Mouse (Mus musculus) neural tube, embryonic 10.5 days (tissue): ENCODE measurements around the gene 1110065P20Rik.

Experiments used
- DNase-seq: peaks from one replicate; pipeline ENCODE4 v3.0.0-alpha.2; 2017; ENCODE audit warnings: low spot score; ENCODE audit errors: extremely low spot score

1110065P20Rik gene

GRCm38 (mm10) chr4:124850933-124851658 is at the start of gene 1110065P20Rik:
Gene 1110065P20Rik (minus strand): TSS chr4:124851196.
- peak; percentile 56 for DNase-seq

DNA sequence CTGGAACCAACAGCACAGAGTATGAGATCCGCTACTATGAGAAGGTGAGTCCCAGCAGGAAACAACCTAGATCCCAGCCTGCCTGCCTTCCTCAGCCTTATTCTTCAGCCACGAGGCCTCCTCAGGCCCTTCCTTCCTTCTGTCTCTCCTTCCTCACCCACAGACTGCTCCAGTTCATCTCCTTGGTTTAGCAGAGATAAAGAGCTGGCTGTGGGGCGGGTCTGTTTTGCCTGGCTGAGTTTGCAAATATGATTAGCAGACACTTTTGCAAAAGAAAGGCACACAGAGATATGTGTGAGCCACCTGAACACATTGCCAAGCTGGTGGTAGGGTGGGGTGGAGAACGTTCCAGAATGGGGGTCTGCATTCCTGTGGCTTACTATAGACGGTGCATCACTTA is 48.9 kb upstream of the 1110065P20Rik start:
- DNase-seq: no peak

- no peak for DNase-seq
These were observed 47.4 kb upstream of the 1110065P20Rik start for GRCm38 (mm10) chr4:124898428-124898827.

DNA sequence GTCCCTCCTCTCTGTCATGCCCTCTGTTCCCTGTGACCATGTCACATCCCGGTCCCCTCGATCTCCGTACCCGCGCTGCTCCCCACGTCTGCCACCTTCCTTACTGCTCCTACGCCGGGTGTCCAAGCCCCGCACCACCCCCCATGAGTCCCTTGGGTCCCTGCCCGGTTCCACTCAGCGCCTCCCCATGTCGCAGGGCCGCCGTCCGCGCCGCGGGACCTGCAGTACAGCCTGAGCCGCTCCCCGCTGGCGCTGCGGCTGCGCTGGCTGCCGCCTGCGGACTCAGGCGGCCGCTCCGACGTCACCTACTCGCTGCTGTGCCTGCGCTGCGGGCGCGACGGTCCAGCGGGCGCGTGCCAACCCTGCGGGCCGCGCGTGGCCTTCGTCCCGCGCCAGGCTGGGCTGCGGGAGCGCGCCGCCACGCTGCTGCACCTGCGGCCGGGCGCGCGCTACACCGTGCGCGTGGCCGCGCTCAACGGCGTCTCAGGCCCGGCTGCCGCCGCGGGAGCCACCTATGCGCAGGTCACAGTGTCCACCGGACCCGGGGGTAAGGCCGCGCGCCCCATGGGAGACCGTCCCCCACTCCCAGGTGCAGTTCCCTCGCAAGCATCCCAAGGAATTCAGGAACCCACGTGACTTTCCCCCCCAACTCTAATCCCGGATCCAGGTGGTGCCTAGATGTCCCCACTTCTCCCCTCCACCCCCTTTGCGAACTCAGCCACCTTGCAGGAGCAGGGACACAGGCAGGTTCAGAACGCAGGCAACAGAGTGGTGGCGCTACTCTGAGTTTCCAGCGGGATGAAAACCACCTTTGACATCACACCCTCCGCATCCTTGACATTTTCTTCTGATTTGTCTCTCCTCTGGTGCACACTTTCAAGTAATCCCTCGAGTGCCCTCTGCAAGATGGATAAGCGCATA is 43.8 kb upstream of the 1110065P20Rik start:
- DNase-seq: peak; percentile 42

- DNase-seq: no peak
These were observed 42.8 kb upstream of the 1110065P20Rik start for GRCm38 (mm10) chr4:124893769-124894168.

GRCm38 (mm10) chr4:124890831-124891230 is 39.8 kb upstream of the 1110065P20Rik start:
- DNase-seq: no peak

DNA sequence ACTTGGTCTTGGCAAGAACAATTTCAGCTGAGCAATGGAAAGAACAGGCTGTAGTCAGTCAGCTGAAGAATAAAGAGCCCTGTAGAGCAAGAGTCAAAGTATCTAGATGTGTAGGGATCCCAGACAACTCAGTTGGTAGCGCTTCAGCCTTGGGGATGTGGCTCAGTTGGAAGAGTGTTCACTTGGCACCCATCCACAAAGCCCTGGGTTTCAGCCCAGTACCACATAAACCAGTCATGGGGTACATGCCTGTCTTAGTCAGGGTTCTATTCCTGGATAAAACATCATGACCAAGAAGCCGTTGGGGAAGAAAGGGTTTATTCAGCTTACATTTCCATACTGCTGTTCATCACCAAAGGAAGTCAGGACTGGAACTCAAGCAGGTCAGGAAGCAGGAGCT is 38.9 kb upstream of the 1110065P20Rik start:
- no peak for DNase-seq

DNA sequence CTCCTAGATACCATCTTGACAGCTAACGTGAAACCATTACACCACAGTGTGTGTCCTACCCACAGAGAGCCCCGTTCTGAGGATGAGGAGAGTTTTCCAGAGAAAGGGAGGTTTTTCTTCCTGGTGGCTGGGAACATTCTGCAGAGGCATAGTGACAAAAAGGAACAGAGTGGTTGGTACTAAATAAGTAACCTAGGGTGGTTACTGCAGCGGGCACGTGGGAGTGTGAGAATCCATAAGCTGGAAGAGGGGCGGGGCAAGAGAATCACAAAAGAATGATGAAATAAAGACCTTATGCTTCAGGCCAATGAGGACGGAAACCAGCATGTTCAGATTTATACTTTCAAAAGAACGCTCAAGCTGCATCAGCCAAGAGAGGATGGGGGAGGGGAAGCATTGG is 37.7 kb upstream of the 1110065P20Rik start:
- DNase-seq: no peak

DNA sequence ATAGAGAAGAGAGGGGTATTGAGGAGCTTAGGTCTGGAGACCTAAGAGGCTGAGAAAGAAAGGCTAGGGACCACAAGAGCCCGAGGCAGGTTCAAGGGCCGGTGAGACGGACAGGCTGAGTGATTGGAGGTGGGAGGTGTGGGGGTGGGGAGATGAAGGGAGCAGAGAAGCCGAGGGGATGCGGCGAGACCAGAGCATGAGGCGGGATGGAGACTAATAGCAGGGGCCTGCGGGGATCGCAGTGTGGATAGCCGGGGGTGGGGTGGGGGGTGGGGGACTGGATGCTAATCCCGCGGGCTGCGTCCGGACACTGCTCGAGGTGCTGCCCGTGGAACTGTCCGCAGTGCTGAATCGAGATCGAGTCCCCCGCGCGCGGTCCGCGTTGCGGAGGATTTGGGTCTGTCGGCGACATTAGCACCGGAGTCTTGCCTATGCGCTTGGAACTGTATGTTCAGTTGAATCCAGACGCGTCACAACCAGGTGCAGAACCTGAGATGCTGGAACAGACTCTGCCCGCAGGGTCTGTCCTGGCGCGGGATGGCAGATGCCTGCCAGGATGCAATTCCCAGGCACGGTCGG is 31.2 kb upstream of the 1110065P20Rik start:
- DNase-seq: peak; percentile 58

DNA sequence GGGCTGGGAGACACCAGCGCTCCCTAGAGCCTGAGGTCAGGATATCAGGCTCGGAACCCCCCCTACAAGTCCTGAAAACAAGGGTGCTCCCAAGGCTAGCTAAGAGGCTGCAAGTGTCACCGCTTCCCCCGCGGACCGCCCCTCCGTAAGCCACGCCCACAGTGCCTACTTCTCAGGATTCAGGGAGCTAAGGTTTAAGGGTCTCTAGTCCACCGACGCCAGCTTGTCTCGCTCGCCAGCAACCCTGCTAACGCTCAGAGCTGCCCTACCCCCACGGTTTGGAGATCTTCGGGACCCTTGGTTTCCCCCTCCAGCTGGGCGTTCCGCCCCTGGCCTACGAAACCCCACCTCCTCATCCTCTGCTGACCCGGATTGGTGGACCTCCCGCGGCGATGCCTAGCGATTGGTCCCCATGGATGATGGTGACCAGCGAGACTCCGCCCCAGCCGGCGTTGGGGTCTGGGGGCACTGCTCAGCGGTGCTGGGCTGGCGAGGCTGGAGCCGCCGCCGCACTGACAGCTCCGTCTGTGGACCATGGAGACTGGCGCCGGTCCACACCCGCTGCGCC is 30.4 kb upstream of the 1110065P20Rik start:
- DNase-seq: peak; percentile 88

- no peak for DNase-seq
These were observed 29.6 kb upstream of the 1110065P20Rik start, which contains the start of gene Epha10 for GRCm38 (mm10) chr4:124880599-124880998. Gene Epha10 (plus strand): TSS chr4:124880899.

DNA sequence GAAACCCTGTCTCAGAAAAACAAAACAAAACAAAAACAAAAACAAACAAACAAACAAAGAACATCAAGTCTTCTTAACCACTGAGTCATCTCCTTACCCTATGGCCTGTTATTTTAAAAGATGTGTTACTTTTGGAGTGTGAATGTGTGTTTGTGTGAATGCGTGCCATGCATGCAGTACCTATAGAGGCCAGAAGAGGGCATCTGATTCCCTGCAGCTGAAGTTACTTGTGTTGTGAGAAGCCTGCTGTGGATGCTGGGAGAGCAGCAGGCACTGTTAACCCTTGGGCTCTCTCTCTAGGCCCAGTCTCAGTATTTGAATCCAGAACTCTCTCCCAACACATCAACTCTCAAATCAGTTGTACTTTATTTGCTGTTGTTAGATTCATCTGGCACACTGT is 21.7 kb upstream of the 1110065P20Rik start:
- DNase-seq: no peak

DNA sequence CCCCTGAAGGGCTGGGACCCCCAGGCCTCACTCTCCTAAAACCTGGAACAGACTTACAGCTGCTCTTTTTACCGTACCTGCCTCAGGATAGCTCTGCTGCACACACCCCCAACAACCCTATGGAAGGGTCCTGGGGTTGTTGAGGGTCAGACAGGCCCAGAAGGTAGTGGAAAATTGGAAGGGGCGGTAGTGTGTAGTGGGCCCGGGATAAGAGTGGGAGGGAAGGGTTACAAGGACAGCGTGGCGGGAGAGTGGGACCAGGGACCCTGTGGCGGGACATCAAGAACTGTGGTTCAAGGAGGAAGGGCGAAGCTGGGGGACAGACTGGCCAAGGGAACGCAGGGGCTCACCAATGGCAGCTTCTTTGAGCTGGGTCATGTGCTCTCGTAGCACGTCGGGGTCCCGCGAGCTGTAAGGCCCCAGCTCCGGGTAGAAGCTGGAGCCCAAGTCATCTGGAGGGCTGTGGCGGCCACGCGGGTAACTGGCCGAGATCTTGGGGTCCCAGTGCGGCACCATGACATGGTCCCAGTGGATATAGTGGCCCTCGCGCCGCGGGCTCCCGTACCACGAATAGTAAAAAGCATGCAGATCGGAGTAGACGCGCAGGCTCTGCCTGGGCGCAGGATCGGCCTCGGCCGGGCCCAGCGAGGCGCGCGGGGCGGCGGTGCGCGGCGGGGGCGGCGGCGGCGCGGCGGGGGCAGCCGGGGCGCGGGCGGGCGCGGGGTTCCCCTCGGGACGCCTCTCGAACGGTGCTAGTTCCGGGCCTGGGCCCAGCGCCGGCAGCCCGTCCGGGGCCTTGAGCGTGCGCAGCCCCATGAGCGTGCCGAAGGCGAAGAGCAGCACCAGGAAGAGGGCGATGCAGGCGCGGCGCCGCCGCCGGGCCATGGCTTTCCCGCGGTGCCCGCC is 10.5 kb upstream of the 1110065P20Rik start, which contains the start of gene Maneal:
Gene Maneal, minus strand, starts transcription at position 889 of the 906 bp plus-strand sequence.
- peak; percentile 31 for DNase-seq

DNA sequence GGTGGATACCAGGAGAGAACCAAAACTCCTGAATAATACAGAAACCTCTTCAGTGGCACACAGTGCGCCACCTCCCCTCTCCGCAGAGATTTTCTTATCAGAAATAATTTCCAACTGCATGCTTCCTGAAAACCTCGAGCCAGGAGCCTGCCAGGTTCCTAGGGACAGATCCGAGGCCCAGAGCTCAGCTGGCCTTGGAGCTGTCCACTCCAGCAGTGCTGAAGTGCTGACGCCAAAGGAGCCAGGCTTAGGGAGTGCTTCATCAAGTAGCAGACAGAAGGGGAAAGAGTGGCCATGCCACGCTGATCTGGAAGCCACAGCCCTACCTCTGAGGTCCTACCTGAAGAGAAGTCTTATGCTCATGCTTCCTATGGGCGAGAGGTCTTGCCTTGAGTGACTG is 9.4 kb upstream of the 1110065P20Rik start:
- peak; percentile 83 for DNase-seq

GRCm38 (mm10) chr4:124858370-124858769 is 7.4 kb upstream of the 1110065P20Rik start:
- DNase-seq: no peak

- no peak for DNase-seq
These were observed 5.3 kb upstream of the 1110065P20Rik start for GRCm38 (mm10) chr4:124856294-124856693.

- DNase-seq: peak; percentile 96
These were observed 609 bp downstream of the 1110065P20Rik start, which contains the start of gene Yrdc for GRCm38 (mm10) chr4:124850261-124850913. Gene Yrdc (plus strand): TSS chr4:124850679.

DNA sequence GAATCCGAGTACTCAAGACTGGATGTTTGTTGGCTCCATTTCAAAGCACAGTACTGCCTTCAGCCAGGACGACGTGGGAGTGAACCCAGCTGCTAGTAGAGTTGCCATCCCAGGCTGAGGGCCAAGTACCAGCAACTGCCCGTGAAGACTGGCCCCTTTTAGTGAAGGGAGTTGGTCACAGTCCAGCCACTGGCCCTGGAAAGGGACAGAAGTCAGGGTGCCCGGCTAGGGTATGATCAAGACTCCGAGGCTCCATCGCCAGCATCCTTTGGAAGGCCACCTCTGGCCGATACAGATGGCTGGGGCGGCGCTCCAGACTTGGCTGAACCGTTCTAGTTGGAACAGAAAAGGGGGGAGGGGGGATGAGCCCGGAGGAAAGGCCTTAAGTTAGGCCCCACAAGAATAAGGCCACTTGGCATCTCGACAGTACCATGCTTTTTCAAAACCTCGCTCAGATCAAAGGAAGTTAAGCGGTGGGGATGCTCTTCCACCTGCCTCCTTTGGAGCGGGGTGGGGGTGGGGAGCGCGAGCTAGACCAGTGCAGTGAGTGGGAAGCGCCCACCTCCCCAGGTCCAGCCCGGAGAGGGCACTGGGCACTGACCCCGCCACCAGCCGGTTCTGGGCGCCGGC is 1.2 kb downstream of the 1110065P20Rik start:
- peak; percentile 49 for DNase-seq

DNA sequence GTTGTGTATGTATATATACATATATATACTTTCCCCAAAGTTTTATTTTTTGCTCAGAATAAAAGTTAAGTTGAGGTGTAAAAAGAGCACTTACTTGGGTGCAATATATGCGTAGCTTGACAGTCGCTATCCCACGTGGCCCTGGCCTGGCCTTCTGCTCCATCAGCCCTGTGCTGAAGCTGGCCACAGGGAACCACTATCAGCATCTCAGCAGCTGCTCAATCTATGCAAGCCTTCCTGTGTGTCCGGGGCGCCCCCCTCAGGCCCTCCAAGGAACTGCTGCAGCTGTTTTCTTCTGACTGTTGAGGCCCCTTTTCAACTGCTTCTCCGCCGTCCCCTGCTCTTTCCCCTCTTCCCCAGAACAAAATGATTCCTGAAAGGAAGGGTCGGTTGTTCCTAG is 3.4 kb downstream of the 1110065P20Rik start:
- DNase-seq: peak; percentile 86
